ENCODE assay signal across 8 mouse cellular contexts in the genomic region with DNA sequence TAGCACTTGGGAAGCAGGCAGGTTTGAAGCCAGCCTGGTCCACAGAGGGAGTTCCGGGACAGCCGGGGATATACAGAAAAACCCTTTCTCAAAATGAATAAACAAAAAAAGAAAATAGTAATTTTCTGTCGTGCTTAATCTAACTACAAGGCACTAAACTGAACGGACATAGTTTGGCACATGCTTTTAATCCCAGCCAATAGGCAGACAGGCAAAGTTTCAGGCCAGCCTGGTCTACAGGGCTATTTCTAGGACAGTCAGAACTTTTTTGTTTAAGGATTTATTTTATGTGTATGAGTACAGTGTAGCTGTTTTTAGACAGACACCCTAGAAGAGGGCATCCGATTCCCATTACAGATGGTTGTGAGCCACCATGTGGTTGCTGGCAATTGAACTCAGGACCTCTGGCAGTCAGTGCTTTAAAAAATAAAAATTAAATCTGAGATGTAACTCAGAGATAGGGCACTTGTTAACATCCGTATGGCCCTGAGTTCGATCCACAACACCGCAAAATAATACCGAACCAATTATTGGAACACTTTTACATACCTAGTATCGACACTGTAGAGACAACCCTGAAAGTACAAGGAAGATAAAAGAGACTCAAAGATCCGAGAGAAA. TPM values are rescaled to one million over a fixed set of nuclear protein-coding genes. Genes with fewer than 3 reads are reported as not detected.
DNase-seq lines count a peak whose midpoint lies in the region; ATAC-seq lines count a peak whose summit lies in the region.

No protein-coding gene starts in this region.

- no peaks in the 10 kb centered on the region for H3K27me3 ChIP-seq in intestine, embryonic 15.5 days (replicated peaks)

- H3K36me3 ChIP-seq in intestine, embryonic 15.5 days: no peaks in the 10 kb centered on the region

- peaks cover 14% of the 10 kb centered on the region for H3K4me1 ChIP-seq in intestine, embryonic 15.5 days (replicated peaks)

- peak overlapping the region; percentile 59 for H3K4me2 ChIP-seq in intestine, embryonic 15.5 days (replicated peaks)

- 7% methylated on average over 11 of the region's 11 CpGs for WGBS in intestine, embryonic 15.5 days

- peak overlapping the region; percentile 98 for H3K4me3 ChIP-seq in intestine, embryonic 15.5 days (replicated peaks)

- H3K27ac ChIP-seq in intestine, embryonic 15.5 days: peak overlapping the region; percentile 82

- peak; percentile 22 for DNase-seq in embryo, embryonic 11 days
- DNase-seq in embryo, embryonic 10 days (ENCODE audit: low spot score): no peak
- peak; percentile 11 for DNase-seq in thymus, postnatal 0 days (ENCODE audit: low spot score)
- no peak for DNase-seq in thymus, postnatal 10 days (ENCODE audit: low spot score in 2 of 2)
- peak; percentile 24 for DNase-seq in neural tube, embryonic 10.5 days (ENCODE audit: extremely low spot score, low spot score)
- no peak for DNase-seq in right cerebral cortex, adult 2 months (ENCODE audit: low spot score in 2 of 2)
- no peak for DNase-seq in right cerebral cortex, postnatal 10 days (ENCODE audit: low spot score in 2 of 2)

- H3K9me3 ChIP-seq in intestine, embryonic 15.5 days: no peaks in the 10 kb centered on the region

- H3K9ac ChIP-seq in intestine, embryonic 15.5 days: peak overlapping the region; percentile 57

- peak; percentile 34 for ATAC-seq in intestine, embryonic 15.5 days

RNA-seq across cellular contexts. Expression of a gene that starts 0.6 kb away (rescaled TPM):
- 119 and 123 TPM in 2 replicates for polyA plus RNA-seq in thymus, postnatal 0 days (2015; fragmentation: Nextera tagmentation; extraction: Ambion mirVana)
- polyA plus RNA-seq in intestine, embryonic 15.5 days (2015; fragmentation: Nextera tagmentation; extraction: Ambion mirVana): 86.6 and 92.6 TPM in 2 replicates

RNA-seq across cellular contexts. Expression of a gene that starts 29.5 kb away (rescaled TPM):
- 36.9 and 40.5 TPM in 2 replicates for polyA plus RNA-seq in thymus, postnatal 0 days (2015; fragmentation: Nextera tagmentation; extraction: Ambion mirVana)
- polyA plus RNA-seq in intestine, embryonic 15.5 days (2015; fragmentation: Nextera tagmentation; extraction: Ambion mirVana): 72.6 and 77.4 TPM in 2 replicates

RNA-seq across cellular contexts. Expression of a gene that starts 34.7 kb away (rescaled TPM):
- polyA plus RNA-seq in thymus, postnatal 0 days (2015; fragmentation: Nextera tagmentation; extraction: Ambion mirVana): 0.27 and 0.74 TPM in 2 replicates
- polyA plus RNA-seq in intestine, embryonic 15.5 days (2015; fragmentation: Nextera tagmentation; extraction: Ambion mirVana): 4.6 and 4.9 TPM in 2 replicates

RNA-seq across cellular contexts. Expression of a gene that starts 48.8 kb away (rescaled TPM):
- polyA plus RNA-seq in thymus, postnatal 0 days (2015; fragmentation: Nextera tagmentation; extraction: Ambion mirVana): 0.30 and 0.35 TPM in 2 replicates
- polyA plus RNA-seq in intestine, embryonic 15.5 days (2015; fragmentation: Nextera tagmentation; extraction: Ambion mirVana): 0.74 and 1.2 TPM in 2 replicates

Comparison
In these comparisons a context has a peak if more than half of its experiments do, and no peak if none do; other contexts are left out.
1. DNase-seq: peak in embryo, embryonic 11 days (single experiment), thymus, postnatal 0 days (single experiment) and neural tube, embryonic 10.5 days (single experiment); none in embryo, embryonic 10 days (single experiment), thymus, postnatal 10 days (0 of 2), right cerebral cortex, adult 2 months (0 of 2) and right cerebral cortex, postnatal 10 days (0 of 2).